Mouse (Mus musculus): Measurements from ENCODE around the gene Edc4.

The Edc4 gene

GRCm38 (mm10) chr8:105874301-105874700 lies 6.4 kb upstream of the Edc4 start:
- DNase-seq (ENCODE audit: low spot score in 2 of 2) = no peak

- DNase-seq (ENCODE audit: low spot score in 2 of 2) = no peak
Observed at GRCm38 (mm10) chr8:105889756-105890465, 9.2 kb downstream of the Edc4 start.

GRCm38 (mm10) chr8:105890870-105891269 lies 10.2 kb downstream of the Edc4 start:
- peak; percentile 39 to 66 for DNase-seq (ENCODE audit: low spot score in 2 of 2)

GRCm38 (mm10) chr8:105892432-105892831 lies 11.8 kb downstream of the Edc4 start:
- DNase-seq (ENCODE audit: low spot score in 2 of 2) = peak in 1 of 2 experiments; percentile 26

GRCm38 (mm10) chr8:105893339-105893738 lies 12.7 kb downstream of the Edc4 start, which contains the start of gene Nrn1l:
Gene Nrn1l (plus strand): TSS chr8:105893567.
- DNase-seq (ENCODE audit: low spot score in 2 of 2) = peak; percentile 79 to 87

- no peak for DNase-seq (ENCODE audit: low spot score in 2 of 2)
Observed at GRCm38 (mm10) chr8:105897801-105898480, 17.3 kb downstream of the Edc4 start.

GRCm38 (mm10) chr8:105900180-105900940 lies 19.7 kb downstream of the Edc4 start, which contains the start of gene Pskh1:
Gene Pskh1 (plus strand): TSS chr8:105900441.
- peak; percentile 92 to 93 for DNase-seq (ENCODE audit: low spot score in 2 of 2)

- DNase-seq (ENCODE audit: low spot score in 2 of 2) = no peak
Observed at GRCm38 (mm10) chr8:105900941-105901616, 20.4 kb downstream of the Edc4 start.

- DNase-seq (ENCODE audit: low spot score in 2 of 2) = no peak
Observed at GRCm38 (mm10) chr8:105919390-105919789, 38.7 kb downstream of the Edc4 start.

- DNase-seq (ENCODE audit: low spot score in 2 of 2) = peak in 1 of 2 experiments; percentile 49
Observed at GRCm38 (mm10) chr8:105925123-105925522, 44.4 kb downstream of the Edc4 start.

GRCm38 (mm10) chr8:105930602-105931001 lies 49.9 kb downstream of the Edc4 start:
- DNase-seq (ENCODE audit: low spot score in 2 of 2) = peak; percentile 85 to 88

- DNase-seq (ENCODE audit: low spot score in 2 of 2) = peak; percentile 65 to 76
Observed at GRCm38 (mm10) chr8:105931271-105931670, 50.6 kb downstream of the Edc4 start.

GRCm38 (mm10) chr8:105932525-105932924 lies 51.8 kb downstream of the Edc4 start:
- no peak for DNase-seq (ENCODE audit: low spot score in 2 of 2)

- no peak for DNase-seq (ENCODE audit: low spot score in 2 of 2)
Observed at GRCm38 (mm10) chr8:105933762-105934161, 53.1 kb downstream of the Edc4 start, which contains the start of gene Ctrl. Gene Ctrl (minus strand): TSS chr8:105933862.

GRCm38 (mm10) chr8:105935105-105935504 lies 54.4 kb downstream of the Edc4 start:
- no peak for DNase-seq (ENCODE audit: low spot score in 2 of 2)

GRCm38 (mm10) chr8:105935863-105936603 lies 55.4 kb downstream of the Edc4 start:
- no peak for DNase-seq (ENCODE audit: low spot score in 2 of 2)

- peak; percentile 87 for DNase-seq (ENCODE audit: low spot score in 2 of 2)
Observed at GRCm38 (mm10) chr8:105936866-105937475, 56.3 kb downstream of the Edc4 start.

GRCm38 (mm10) chr8:105937496-105938305 lies 57.0 kb downstream of the Edc4 start:
- DNase-seq (ENCODE audit: low spot score in 2 of 2) = peak; percentile 54 to 60

- DNase-seq (ENCODE audit: low spot score in 2 of 2) = no peak
Observed at GRCm38 (mm10) chr8:105938306-105938669, 57.6 kb downstream of the Edc4 start, which contains the start of gene Psmb10. Gene Psmb10 (minus strand): TSS chr8:105938444.

GRCm38 (mm10) chr8:105942026-105942425 lies 61.3 kb downstream of the Edc4 start:
- DNase-seq (ENCODE audit: low spot score in 2 of 2) = no peak
